Mouse (Mus musculus): ENCODE data around the gene Itprip. TPM values are rescaled to one million over a fixed set of nuclear protein-coding genes. Genes with fewer than 3 reads are reported as not detected.

Gene Itprip
- total RNA-seq, 1 experiment: 7.2 TPM

DNA sequence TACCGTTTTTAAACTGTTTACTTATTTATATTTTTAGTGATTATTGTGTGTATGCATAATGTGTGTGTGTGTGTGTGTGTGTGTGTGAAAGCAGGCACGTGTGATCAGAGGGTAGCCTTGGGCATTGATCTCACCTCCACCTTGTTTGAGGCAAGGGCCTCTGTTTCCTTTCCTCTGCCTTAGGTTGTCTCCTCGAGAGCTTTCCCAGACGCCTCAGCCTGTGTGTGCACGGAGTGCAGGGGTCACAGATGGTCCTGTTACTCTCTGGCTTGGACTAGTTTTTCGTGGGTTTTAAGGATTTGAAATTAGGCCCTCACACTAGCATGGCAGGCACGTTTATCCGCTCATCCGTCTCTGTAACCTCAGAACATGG is 36.2 kb downstream of the Itprip start:
- DNase-seq (ENCODE audit: low read depth, low spot score): no peak
- no peaks in the 10 kb centered on the region for H3K36me3 ChIP-seq (ENCODE audit: control insufficient read depth, insufficient read depth, low read length, poor library complexity, severe bottlenecking)
- H3K4me1 ChIP-seq (ENCODE audit: control insufficient read depth in 2 of 2, insufficient read depth in 2 of 2, low read length in 2 of 2, poor library complexity in 1 of 2): no peaks in the 10 kb centered on the region
- TF ChIP-seq ZC3H11A (IDR thresholded peaks at IDR 0.05; ENCODE audit: borderline replicate concordance, low read depth, low read length): no peak
- no peak for TF ChIP-seq ZNF384 (IDR thresholded peaks at IDR 0.05; ENCODE audit: low read depth, low read length)
- TF ChIP-seq HCFC1 (IDR thresholded peaks at IDR 0.05; ENCODE audit: borderline replicate concordance, insufficient read depth, low read length): no peak
- no peak for TF ChIP-seq CHD2 (IDR thresholded peaks at IDR 0.05; ENCODE audit: low read depth, low read length)
- TF ChIP-seq MAFK (IDR thresholded peaks at IDR 0.05; ENCODE audit: insufficient read depth, low read depth, low read length): no peak
- H3K9me3 ChIP-seq (ENCODE audit: control insufficient read depth, insufficient read depth, low read depth, low read length): no peaks in the 10 kb centered on the region
- in situ Hi-C loops (cut with MboI; ENCODE audit: low sequenced_read_pairs in 2 of 2, unreplicated experiment in 2 of 2): loop anchor here in 1 of 2 experiments (5.0 kb wide), 1 partner anchor 44 kb away; no protein-coding TSS in a partner anchor
- H3K27ac ChIP-seq (ENCODE audit: insufficient read depth, low read depth, low read length, poor library complexity, severe bottlenecking): no peak overlapping the region
- H3K9ac ChIP-seq (ENCODE audit: insufficient read depth, low read depth, low read length, poor library complexity, severe bottlenecking): no peak overlapping the region
- no peak overlapping the region for H3K4me3 ChIP-seq (ENCODE audit: insufficient read depth in 1 of 2, low read depth in 1 of 2, low read length in 2 of 2, poor library complexity in 1 of 2, severe bottlenecking in 1 of 2)

DNA sequence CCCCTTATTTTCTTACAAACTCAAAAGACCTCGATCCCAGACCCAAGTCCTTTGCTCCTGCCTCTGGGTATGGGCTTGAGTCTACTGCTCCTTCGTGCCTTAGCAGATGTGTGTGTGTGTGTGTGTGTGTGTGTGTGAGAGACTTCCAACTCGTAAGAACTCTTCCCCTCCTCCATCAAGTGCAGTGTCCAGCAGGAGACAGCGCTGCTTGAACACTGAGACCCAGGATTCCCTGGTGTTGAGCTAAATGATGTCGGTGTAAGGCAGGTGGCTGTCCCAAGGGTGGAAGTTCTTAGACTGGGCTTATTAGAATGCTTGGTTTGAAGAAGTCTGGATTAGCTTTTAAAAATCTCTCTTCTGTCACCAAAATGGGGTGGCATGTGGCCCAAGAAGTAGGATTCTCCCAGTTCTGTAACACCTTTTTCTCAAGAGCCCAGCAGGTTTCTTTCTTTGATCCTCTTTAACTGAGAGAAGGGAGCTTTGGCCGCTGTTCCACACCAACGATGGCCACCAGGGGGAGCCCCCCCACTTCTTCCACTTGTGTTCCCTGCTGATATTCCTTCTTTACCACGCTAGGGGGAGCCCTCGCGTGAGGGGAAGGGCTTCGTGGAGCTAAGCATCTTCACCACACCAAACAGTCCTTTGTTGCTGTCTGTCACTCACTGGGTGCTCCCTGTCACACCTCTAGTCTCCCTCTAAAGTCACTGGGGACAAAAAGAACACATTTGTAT is 36.8 kb downstream of the Itprip start:
- Histone ChIP-seq H3K4me3 (ENCODE audit: insufficient read depth in 1 of 2, low read depth in 1 of 2, low read length in 2 of 2, poor library complexity in 1 of 2, severe bottlenecking in 1 of 2) (no peak overlapping the region), H3K9me3 (ENCODE audit: control insufficient read depth, insufficient read depth, low read depth, low read length) (no peaks in the 10 kb centered on the region), H3K27ac (ENCODE audit: insufficient read depth, low read depth, low read length, poor library complexity, severe bottlenecking) (no peak overlapping the region), H3K4me1 (ENCODE audit: control insufficient read depth in 2 of 2, insufficient read depth in 2 of 2, low read length in 2 of 2, poor library complexity in 1 of 2) (no peaks in the 10 kb centered on the region), H3K9ac (ENCODE audit: insufficient read depth, low read depth, low read length, poor library complexity, severe bottlenecking) (no peak overlapping the region), H3K36me3 (ENCODE audit: control insufficient read depth, insufficient read depth, low read length, poor library complexity, severe bottlenecking) (no peaks in the 10 kb centered on the region)
- in situ Hi-C loops (cut with MboI; ENCODE audit: low sequenced_read_pairs in 2 of 2, unreplicated experiment in 2 of 2): loop anchor here in 1 of 2 experiments (5.0 kb wide), 1 partner anchor 45 kb away; no protein-coding TSS in a partner anchor
- peak; percentile 88 for DNase-seq (ENCODE audit: low read depth, low spot score)
- TF ChIP-seq ZC3H11A (IDR thresholded peaks at IDR 0.05; ENCODE audit: borderline replicate concordance, low read depth, low read length) (peak; percentile 91), CHD2 (IDR thresholded peaks at IDR 0.05; ENCODE audit: low read depth, low read length) (no peak), ZNF384 (IDR thresholded peaks at IDR 0.05; ENCODE audit: low read depth, low read length) (0 out of 2 replicates have a peak, but pooled peaks have one; percentile 28), MAFK (IDR thresholded peaks at IDR 0.05; ENCODE audit: insufficient read depth, low read depth, low read length) (no peak), HCFC1 (IDR thresholded peaks at IDR 0.05; ENCODE audit: borderline replicate concordance, insufficient read depth, low read length) (no peak)

- DNase-seq (ENCODE audit: low read depth, low spot score): no peak
- TF ChIP-seq ZC3H11A (IDR thresholded peaks at IDR 0.05; ENCODE audit: borderline replicate concordance, low read depth, low read length) (no peak), ZNF384 (IDR thresholded peaks at IDR 0.05; ENCODE audit: low read depth, low read length) (no peak), CHD2 (IDR thresholded peaks at IDR 0.05; ENCODE audit: low read depth, low read length) (no peak), MAFK (IDR thresholded peaks at IDR 0.05; ENCODE audit: insufficient read depth, low read depth, low read length) (no peak), HCFC1 (IDR thresholded peaks at IDR 0.05; ENCODE audit: borderline replicate concordance, insufficient read depth, low read length) (no peak)
- H3K9ac ChIP-seq (ENCODE audit: insufficient read depth, low read depth, low read length, poor library complexity, severe bottlenecking): no peak overlapping the region
- H3K4me3 ChIP-seq (ENCODE audit: insufficient read depth in 1 of 2, low read depth in 1 of 2, low read length in 2 of 2, poor library complexity in 1 of 2, severe bottlenecking in 1 of 2): no peak overlapping the region
- H3K9me3 ChIP-seq (ENCODE audit: control insufficient read depth, insufficient read depth, low read depth, low read length): no peaks in the 10 kb centered on the region
- H3K27ac ChIP-seq (ENCODE audit: insufficient read depth, low read depth, low read length, poor library complexity, severe bottlenecking): no peak overlapping the region
- in situ Hi-C loops (cut with MboI; ENCODE audit: low sequenced_read_pairs in 2 of 2, unreplicated experiment in 2 of 2): loop anchor here in 1 of 2 experiments (5.0 kb wide), 1 partner anchor 46 kb away; no protein-coding TSS in a partner anchor
- no peaks in the 10 kb centered on the region for H3K4me1 ChIP-seq (ENCODE audit: control insufficient read depth in 2 of 2, insufficient read depth in 2 of 2, low read length in 2 of 2, poor library complexity in 1 of 2)
- no peaks in the 10 kb centered on the region for H3K36me3 ChIP-seq (ENCODE audit: control insufficient read depth, insufficient read depth, low read length, poor library complexity, severe bottlenecking)
Measured at GRCm38 (mm10) chr19:47881538-47881937, 37.6 kb downstream of the Itprip start.

GRCm38 (mm10) chr19:47876252-47876651 is 42.8 kb downstream of the Itprip start:
- Histone ChIP-seq H3K36me3 (ENCODE audit: control insufficient read depth, insufficient read depth, low read length, poor library complexity, severe bottlenecking) (no peaks in the 10 kb centered on the region), H3K4me3 (ENCODE audit: insufficient read depth in 1 of 2, low read depth in 1 of 2, low read length in 2 of 2, poor library complexity in 1 of 2, severe bottlenecking in 1 of 2) (no peak overlapping the region), H3K27ac (ENCODE audit: insufficient read depth, low read depth, low read length, poor library complexity, severe bottlenecking) (no peak overlapping the region), H3K9me3 (ENCODE audit: control insufficient read depth, insufficient read depth, low read depth, low read length) (no peaks in the 10 kb centered on the region), H3K4me1 (ENCODE audit: control insufficient read depth in 2 of 2, insufficient read depth in 2 of 2, low read length in 2 of 2, poor library complexity in 1 of 2) (peaks cover 0 to 2% of the 10 kb centered on the region in 2 experiments; a peak in 1 of 4 replicates), H3K9ac (ENCODE audit: insufficient read depth, low read depth, low read length, poor library complexity, severe bottlenecking) (no peak overlapping the region)
- no peak for DNase-seq (ENCODE audit: low read depth, low spot score)
- TF ChIP-seq ZNF384 (IDR thresholded peaks at IDR 0.05; ENCODE audit: low read depth, low read length) (no peak), CHD2 (IDR thresholded peaks at IDR 0.05; ENCODE audit: low read depth, low read length) (no peak), HCFC1 (IDR thresholded peaks at IDR 0.05; ENCODE audit: borderline replicate concordance, insufficient read depth, low read length) (no peak)
- in situ Hi-C loops (cut with MboI; ENCODE audit: low sequenced_read_pairs in 2 of 2, unreplicated experiment in 2 of 2): no loop called here
